Comparison of ENCODE assay signal across 8 mouse cellular contexts in genomic region chr1:176813292-176814035, GRCm38 (mm10). TPM values are rescaled to one million over a fixed set of nuclear protein-coding genes. Genes with fewer than 3 reads are reported as not detected.
DNase-seq lines count a peak whose midpoint lies in the region; ATAC-seq and TF ChIP-seq lines count a peak whose summit lies in the region.

No protein-coding gene starts in this region.

- H3K4me2 ChIP-seq in heart, embryonic 15.5 days, result peak overlapping the region; percentile 68
- peak overlapping the region; percentile 69 for H3K4me2 ChIP-seq in neural tube, embryonic 15.5 days

- peak; percentile 16 to 28 for DNase-seq in CD8-positive naive resting alpha-beta T cell, adult 2 months (ENCODE audit: low read depth in 2 of 2, low spot score in 2 of 2)
- peak; percentile 81 for DNase-seq in forebrain, embryonic 10.5 days (ENCODE audit: extremely low spot score, low spot score)
- DNase-seq in kidney, postnatal 36 days, result peak; percentile 55 to 77
- peak; percentile 66 for DNase-seq in lung, adult 2 months

- no peaks in the 10 kb centered on the region for H3K36me3 ChIP-seq in forebrain, embryonic 10.5 days (replicated peaks)
- H3K36me3 ChIP-seq in heart, embryonic 15.5 days, result no peaks in the 10 kb centered on the region
- H3K36me3 ChIP-seq in neural tube, embryonic 15.5 days, result no peaks in the 10 kb centered on the region
- H3K36me3 ChIP-seq in testis, adult 2 months (ENCODE audit: control insufficient read depth, insufficient read depth, low read length), result no peaks in the 10 kb centered on the region

- peak overlapping the region; percentile 98 for H3K27ac ChIP-seq in brown adipose tissue, adult 24 weeks (replicated peaks; ENCODE audit: low read depth, low read length)
- peak overlapping the region; percentile 98 for H3K27ac ChIP-seq in forebrain, embryonic 10.5 days
- H3K27ac ChIP-seq in heart, embryonic 15.5 days, result peak overlapping the region; percentile 98
- H3K27ac ChIP-seq in neural tube, embryonic 15.5 days (replicated peaks), result peak overlapping the region; percentile 100
- peak overlapping the region; percentile 99 for H3K27ac ChIP-seq in testis, adult 2 months (ENCODE audit: control insufficient read depth, insufficient read depth, low read depth, low read length)

- no peak for TF ChIP-seq CTCF in lung, adult 2 months (IDR thresholded peaks at IDR 0.05; ENCODE audit: insufficient read depth, low read length)
- TF ChIP-seq CTCF in testis, adult 2 months (IDR thresholded peaks at IDR 0.05; ENCODE audit: control insufficient read depth, insufficient read depth, insufficient replicate concordance, low read depth, low read length), result no peak

- H3K4me3 ChIP-seq in brown adipose tissue, adult 24 weeks (ENCODE audit: insufficient read depth, low read depth, low read length), result peak overlapping the region; percentile 93
- peak overlapping the region; percentile 93 for H3K4me3 ChIP-seq in forebrain, embryonic 10.5 days
- peak overlapping the region; percentile 92 for H3K4me3 ChIP-seq in heart, embryonic 15.5 days
- peak overlapping the region; percentile 88 for H3K4me3 ChIP-seq in lung, adult 2 months (replicated peaks; ENCODE audit: extremely low read depth, low read depth, low read length)
- peak overlapping the region; percentile 89 for H3K4me3 ChIP-seq in neural tube, embryonic 15.5 days (replicated peaks)
- peak overlapping the region; percentile 92 for H3K4me3 ChIP-seq in testis, adult 2 months (ENCODE audit: control insufficient read depth, low read depth, low read length)

- H3K27me3 ChIP-seq in forebrain, embryonic 10.5 days (ENCODE audit: poor library complexity, severe bottlenecking), result no peaks in the 10 kb centered on the region
- H3K27me3 ChIP-seq in heart, embryonic 15.5 days, result no peaks in the 10 kb centered on the region
- no peaks in the 10 kb centered on the region for H3K27me3 ChIP-seq in neural tube, embryonic 15.5 days (replicated peaks)
- H3K27me3 ChIP-seq in testis, adult 2 months (ENCODE audit: control insufficient read depth, insufficient read depth, low read length), result no peaks in the 10 kb centered on the region

- TF ChIP-seq POLR2A in lung, adult 2 months (IDR thresholded peaks at IDR 0.05; ENCODE audit: borderline replicate concordance, extremely low read depth, low read depth, low read length), result peak; percentile 64; the same call in 1 of the 2 replicates
- TF ChIP-seq POLR2A in testis, adult 2 months (IDR thresholded peaks at IDR 0.05; ENCODE audit: control insufficient read depth, low read depth, low read length), result peak; percentile 34; the same call in 1 of the 2 replicates

- peak overlapping the region; percentile 87 for H3K9ac ChIP-seq in heart, embryonic 15.5 days
- H3K9ac ChIP-seq in neural tube, embryonic 15.5 days (replicated peaks), result peak overlapping the region; percentile 97

- under 1% methylated on average over 66 of the region's 75 CpGs for WGBS in forebrain, embryonic 10.5 days
- WGBS in heart, embryonic 15.5 days, result under 1% methylated on average over 68 of the region's 75 CpGs
- WGBS in lung, adult 2 months, result under 1% methylated on average over 73 of the region's 75 CpGs
- WGBS in neural tube, embryonic 15.5 days, result 0% methylated on average over 48 of the region's 75 CpGs

- no peaks in the 10 kb centered on the region for H3K9me3 ChIP-seq in forebrain, embryonic 10.5 days
- no peaks in the 10 kb centered on the region for H3K9me3 ChIP-seq in heart, embryonic 15.5 days (replicated peaks)
- H3K9me3 ChIP-seq in neural tube, embryonic 15.5 days (replicated peaks), result no peaks in the 10 kb centered on the region

- peak; percentile 45 for ATAC-seq in heart, embryonic 15.5 days (replicated peaks; ENCODE audit: insufficient number of reproducible peaks, insufficient read depth, low FRiP score, low read depth)
- peak; percentile 62 for ATAC-seq in neural tube, embryonic 15.5 days (ENCODE audit: low FRiP score)

- peaks cover 11% of the 10 kb centered on the region for H3K4me1 ChIP-seq in brown adipose tissue, adult 24 weeks (ENCODE audit: control insufficient read depth, insufficient read depth, insufficient read length, low read length)
- peaks cover 44% of the 10 kb centered on the region for H3K4me1 ChIP-seq in forebrain, embryonic 10.5 days
- H3K4me1 ChIP-seq in heart, embryonic 15.5 days (replicated peaks), result peaks cover 19% of the 10 kb centered on the region
- H3K4me1 ChIP-seq in lung, adult 2 months (ENCODE audit: control insufficient read depth, insufficient read depth, low read length), result peaks cover 6% of the 10 kb centered on the region
- H3K4me1 ChIP-seq in neural tube, embryonic 15.5 days, result peaks cover 32% of the 10 kb centered on the region
- H3K4me1 ChIP-seq in testis, adult 2 months (ENCODE audit: control insufficient read depth, insufficient read depth, low read length), result no peaks in the 10 kb centered on the region; the same call in none of the 2 replicates

RNA-seq across cellular contexts. Expression of gene Cep170, which starts 0.4 kb away (rescaled TPM):
- polyA plus RNA-seq in brown adipose tissue, adult 24 weeks (2012; ENCODE audit: insufficient read depth, insufficient read length, missing spikeins), result 13.2 and 15.1 TPM in 2 replicates
- polyA plus RNA-seq in forebrain, embryonic 10.5 days (2016; fragmentation: Nextera tagmentation; extraction: Ambion mirVana), result 30.7 and 32.2 TPM in 2 replicates
- polyA plus RNA-seq in heart, embryonic 15.5 days (2015; fragmentation: Nextera tagmentation; extraction: Ambion mirVana), result 19.5 and 20.2 TPM in 2 replicates
- polyA plus RNA-seq in lung, adult 2 months (2012; rRNA removed), result 6.4 and 11.6 TPM in 2 replicates
- 80.4 and 91.0 TPM in 2 replicates for polyA plus RNA-seq in neural tube, embryonic 15.5 days (2015; fragmentation: Nextera tagmentation; extraction: Ambion mirVana)
- 57.7 and 62.2 TPM in 2 replicates for polyA plus RNA-seq in testis, adult 2 months (2012; rRNA removed)

RNA-seq across cellular contexts. Expression of gene Sdccag8, which starts 1.0 kb away (rescaled TPM):
- polyA plus RNA-seq in brown adipose tissue, adult 24 weeks (2012; ENCODE audit: insufficient read depth, insufficient read length, missing spikeins), result 4.2 and 7.5 TPM in 2 replicates
- 17.2 and 18.1 TPM in 2 replicates for polyA plus RNA-seq in forebrain, embryonic 10.5 days (2016; fragmentation: Nextera tagmentation; extraction: Ambion mirVana)
- 8.6 and 12.7 TPM in 2 replicates for polyA plus RNA-seq in heart, embryonic 15.5 days (2015; fragmentation: Nextera tagmentation; extraction: Ambion mirVana)
- 3.2 and 3.9 TPM in 2 replicates for polyA plus RNA-seq in lung, adult 2 months (2012; rRNA removed)
- polyA plus RNA-seq in neural tube, embryonic 15.5 days (2015; fragmentation: Nextera tagmentation; extraction: Ambion mirVana), result 19.8 and 20.5 TPM in 2 replicates
- 14.3 and 17.4 TPM in 2 replicates for polyA plus RNA-seq in testis, adult 2 months (2012; rRNA removed)

Comparison
In these comparisons a context has a peak if more than half of its experiments do, and no peak if none do; other contexts are left out.
1. Peak in every context shown above with its lines: DNase-seq, ATAC-seq, H3K4me3 ChIP-seq and H3K27ac ChIP-seq.
2. DNase-seq: peak in every context shown above with its lines; median percentile 81 in forebrain, embryonic 10.5 days; 66 in kidney, postnatal 36 days; 66 in lung, adult 2 months; 22 in CD8-positive naive resting alpha-beta T cell, adult 2 months.